Mouse (Mus musculus) stomach, embryonic 15.5 days (tissue): ENCODE results near the gene Prkch. TPM values are rescaled to one million over a fixed set of nuclear protein-coding genes. Genes with fewer than 3 reads are reported as not detected.

ENCODE experiments used
- ATAC-seq: fragments of 200-750 bp; cut with Nextera tagmentation; 2 replicates; pipeline ENCODE4 v1.8.0; 2017; ENCODE audit warnings: low read depth, moderate number of reproducible peaks, moderate TSS enrichment; ENCODE audit not compliant: insufficient read depth, low FRiP score
- H3K27ac ChIP-seq: fragments of 300-500 bp; sonication (generic); 2 replicates; pipeline ENCODE4 v1.5.1; 2015; ENCODE audit warnings: mild to moderate bottlenecking, inconsistent platforms
- H3K27me3 ChIP-seq: fragments of 300-500 bp; sonication (generic); replicated peaks from 2 replicates; pipeline ENCODE4 v1.6.1; 2015; ENCODE audit warnings: inconsistent platforms
- H3K36me3 ChIP-seq: fragments of 300-500 bp; sonication (generic); 2 replicates; pipeline ENCODE4 v1.6.1; 2015; ENCODE audit warnings: inconsistent platforms
- H3K4me1 ChIP-seq: fragments of 300-500 bp; sonication (generic); 2 replicates; pipeline ENCODE4 v1.6.1; 2015; ENCODE audit warnings: inconsistent platforms
- H3K4me2 ChIP-seq: fragments of 300-500 bp; sonication (generic); 2 replicates; pipeline ENCODE4 v1.6.1; 2015; ENCODE audit warnings: mild to moderate bottlenecking, inconsistent platforms
- H3K4me3 ChIP-seq: fragments of 300-500 bp; sonication (generic); replicated peaks from 2 replicates; pipeline ENCODE4 v1.5.1; 2015; ENCODE audit warnings: inconsistent platforms
- H3K9ac ChIP-seq: fragments of 300-500 bp; sonication (generic); 2 replicates; pipeline ENCODE4 v1.6.1; 2015; ENCODE audit warnings: inconsistent platforms
- H3K9me3 ChIP-seq: fragments of 300-500 bp; sonication (generic); 2 replicates; pipeline ENCODE4 v1.6.1; 2016; ENCODE audit warnings: inconsistent platforms
- WGBS: fragments of 180-500 bp; shearing (Covaris S2); methylation state at CpG from one replicate; pipeline ENCODE4 v1.1.7; 2015; 5-methylcytosine and 5-hydroxymethylcytosine counted together
- polyA plus RNA-seq: library from polyadenylated mRNA; unstranded; fragments of >200 nt; fragmentation: Nextera tagmentation; extraction: Ambion mirVana; gene quantifications from 2 replicates; pipeline ENCODE4 v1.2.1, GENCODE M21; 2015

Prkch gene
- polyA plus RNA-seq, 1 experiment from 2014 or later = 11.9 TPM

- H3K9ac ChIP-seq = no peak overlapping the region
- no peaks in the 10 kb centered on the region for H3K36me3 ChIP-seq
- H3K4me2 ChIP-seq = no peak overlapping the region
- H3K27ac ChIP-seq = no peak overlapping the region
- no peaks in the 10 kb centered on the region for H3K27me3 ChIP-seq
- no peak for ATAC-seq
- WGBS = 42% methylated on average over 7 of the region's 7 CpGs
- H3K4me1 ChIP-seq = 0 out of 2 replicates have a peak, but pooled peaks cover 6% of the 10 kb centered on the region
- no peak overlapping the region for H3K4me3 ChIP-seq
- H3K9me3 ChIP-seq = no peaks in the 10 kb centered on the region
Measured at GRCm38 (mm10) chr12:73705097-73705690, 120.6 kb downstream of the Prkch start.

DNA sequence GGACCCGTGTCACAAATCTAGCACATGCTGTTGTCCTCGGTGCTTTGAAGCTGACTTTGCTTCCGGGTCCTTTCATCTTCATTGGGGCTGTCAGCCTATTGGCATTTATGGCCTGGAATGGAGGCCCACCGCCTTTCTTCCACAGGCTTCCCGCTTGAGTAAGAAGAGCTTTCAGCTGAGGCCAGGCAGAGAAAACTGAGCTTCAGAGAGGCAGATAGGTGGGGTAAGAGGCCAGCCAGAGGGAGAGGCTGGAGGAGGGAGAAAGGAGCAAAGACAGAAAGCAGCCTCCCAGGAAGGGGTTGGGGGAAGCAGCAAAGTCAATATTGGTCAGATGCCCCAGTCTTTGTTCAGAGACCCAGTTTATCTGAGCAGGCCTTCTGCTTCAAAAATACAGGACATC is 123.9 kb downstream of the Prkch start:
- 27% methylated on average over 5 of the region's 5 CpGs for whole genome bisulfite sequencing
- H3K4me1 ChIP-seq = 0 out of 2 replicates have a peak, but pooled peaks cover 6% of the 10 kb centered on the region
- H3K4me2 ChIP-seq = no peak overlapping the region
- no peak overlapping the region for H3K4me3 ChIP-seq
- 0 out of 2 replicates have a peak overlapping the region, but pooled peaks have one; percentile 21 for H3K27ac ChIP-seq
- no peaks in the 10 kb centered on the region for H3K9me3 ChIP-seq
- ATAC-seq = no peak
- no peaks in the 10 kb centered on the region for H3K27me3 ChIP-seq
- no peak overlapping the region for H3K9ac ChIP-seq
- no peaks in the 10 kb centered on the region for H3K36me3 ChIP-seq

- no peaks in the 10 kb centered on the region for H3K27me3 ChIP-seq
- H3K4me1 ChIP-seq = 0 out of 2 replicates have a peak, but pooled peaks cover 6% of the 10 kb centered on the region
- WGBS = 16% methylated on average over 8 of the region's 8 CpGs
- H3K4me2 ChIP-seq = no peak overlapping the region
- H3K4me3 ChIP-seq = no peak overlapping the region
- H3K9ac ChIP-seq = no peak overlapping the region
- no peaks in the 10 kb centered on the region for H3K9me3 ChIP-seq
- 0 out of 2 replicates have a peak, but pooled peaks have one; percentile 71 for ATAC-seq
- H3K27ac ChIP-seq = 0 out of 2 replicates have a peak overlapping the region, but pooled peaks have one; percentile 21
- no peaks in the 10 kb centered on the region for H3K36me3 ChIP-seq
Measured at GRCm38 (mm10) chr12:73708920-73709319, 124.3 kb downstream of the Prkch start.

- ATAC-seq = no peak
- WGBS = 72% methylated on average over 5 of the region's 5 CpGs
- H3K27ac ChIP-seq = no peak overlapping the region
Measured at GRCm38 (mm10) chr12:73710846-73711245, 126.2 kb downstream of the Prkch start.

DNA sequence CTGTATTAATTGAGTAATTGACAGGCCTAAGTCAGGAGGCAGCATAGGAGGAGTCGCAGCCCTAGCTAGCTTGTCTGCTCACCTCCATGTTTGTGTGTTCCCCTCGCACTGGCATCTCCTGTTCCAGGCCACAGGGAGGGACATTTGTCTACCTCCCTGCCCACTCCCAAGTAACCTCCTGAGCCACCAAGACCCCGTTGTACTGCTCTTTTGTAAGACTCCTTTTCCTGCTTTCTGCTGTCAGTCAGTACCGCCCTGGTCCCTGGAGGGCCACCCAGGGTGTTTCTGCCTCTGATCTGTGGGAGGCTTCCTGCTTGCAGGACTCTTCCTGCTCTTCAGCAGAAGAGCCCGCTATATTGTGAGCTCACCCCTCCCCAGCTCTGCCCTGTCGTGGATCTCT is 127.5 kb downstream of the Prkch start:
- 51% methylated on average over 6 of the region's 6 CpGs for WGBS
- Histone ChIP-seq H3K9me3 (no peaks in the 10 kb centered on the region), H3K4me3 (no peak overlapping the region)

More at GRCm38 (mm10) chr12:73710846-73711245, 126.2 kb downstream of the Prkch start:
- no peaks in the 10 kb centered on the region for H3K9me3 ChIP-seq
- no peak overlapping the region for H3K4me3 ChIP-seq
- H3K4me1 ChIP-seq = 0 out of 2 replicates have a peak, but pooled peaks cover 6% of the 10 kb centered on the region
- H3K4me2 ChIP-seq = no peak overlapping the region
- H3K27me3 ChIP-seq = no peaks in the 10 kb centered on the region
- H3K9ac ChIP-seq = no peak overlapping the region
- H3K36me3 ChIP-seq = no peaks in the 10 kb centered on the region

DNA sequence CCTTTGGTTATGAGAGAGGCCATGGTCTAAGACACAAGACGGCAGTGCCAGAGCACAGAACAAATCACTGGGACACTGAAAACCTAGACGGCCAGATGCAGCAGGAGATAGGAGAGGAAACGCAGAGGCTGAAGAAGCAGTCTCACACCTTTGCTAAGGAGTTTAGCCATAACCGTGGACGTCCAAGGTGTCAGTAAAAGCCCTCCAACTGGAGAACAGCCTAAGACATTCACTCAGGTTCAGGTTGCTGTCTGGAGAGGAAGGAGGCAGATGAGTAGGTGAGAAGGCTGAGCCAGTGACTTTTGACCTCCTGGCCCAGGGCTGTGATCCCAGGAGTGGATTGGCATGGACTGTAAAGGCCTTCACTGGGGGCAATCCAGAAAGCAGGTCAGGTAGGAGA is 130.0 kb downstream of the Prkch start:
- no peak for ATAC-seq
- H3K27me3 ChIP-seq = no peaks in the 10 kb centered on the region
- H3K27ac ChIP-seq = no peak overlapping the region
- no peak overlapping the region for H3K4me2 ChIP-seq
- no peaks in the 10 kb centered on the region for H3K4me1 ChIP-seq
- 87% methylated on average over 5 of the region's 5 CpGs for WGBS
- H3K9me3 ChIP-seq = no peaks in the 10 kb centered on the region
- no peak overlapping the region for H3K4me3 ChIP-seq
- no peaks in the 10 kb centered on the region for H3K36me3 ChIP-seq
- no peak overlapping the region for H3K9ac ChIP-seq

More for the DNA sequence above, 127.5 kb downstream of the Prkch start:
- H3K27me3 ChIP-seq = no peaks in the 10 kb centered on the region
- ATAC-seq = no peak
- no peak overlapping the region for H3K27ac ChIP-seq
- H3K4me1 ChIP-seq = 0 out of 2 replicates have a peak, but pooled peaks cover 6% of the 10 kb centered on the region
- no peak overlapping the region for H3K4me2 ChIP-seq
- H3K9ac ChIP-seq = no peak overlapping the region
- H3K36me3 ChIP-seq = no peaks in the 10 kb centered on the region

- Histone ChIP-seq H3K27me3 (no peaks in the 10 kb centered on the region), H3K9ac (no peak overlapping the region), H3K36me3 (no peaks in the 10 kb centered on the region), H3K4me3 (no peak overlapping the region), H3K9me3 (no peaks in the 10 kb centered on the region), H3K4me1 (no peaks in the 10 kb centered on the region), H3K27ac (no peak overlapping the region), H3K4me2 (no peak overlapping the region)
- WGBS = 93% methylated on average over 2 of the region's 2 CpGs
- ATAC-seq = no peak
Measured at GRCm38 (mm10) chr12:73715331-73715730, 130.7 kb downstream of the Prkch start.

DNA sequence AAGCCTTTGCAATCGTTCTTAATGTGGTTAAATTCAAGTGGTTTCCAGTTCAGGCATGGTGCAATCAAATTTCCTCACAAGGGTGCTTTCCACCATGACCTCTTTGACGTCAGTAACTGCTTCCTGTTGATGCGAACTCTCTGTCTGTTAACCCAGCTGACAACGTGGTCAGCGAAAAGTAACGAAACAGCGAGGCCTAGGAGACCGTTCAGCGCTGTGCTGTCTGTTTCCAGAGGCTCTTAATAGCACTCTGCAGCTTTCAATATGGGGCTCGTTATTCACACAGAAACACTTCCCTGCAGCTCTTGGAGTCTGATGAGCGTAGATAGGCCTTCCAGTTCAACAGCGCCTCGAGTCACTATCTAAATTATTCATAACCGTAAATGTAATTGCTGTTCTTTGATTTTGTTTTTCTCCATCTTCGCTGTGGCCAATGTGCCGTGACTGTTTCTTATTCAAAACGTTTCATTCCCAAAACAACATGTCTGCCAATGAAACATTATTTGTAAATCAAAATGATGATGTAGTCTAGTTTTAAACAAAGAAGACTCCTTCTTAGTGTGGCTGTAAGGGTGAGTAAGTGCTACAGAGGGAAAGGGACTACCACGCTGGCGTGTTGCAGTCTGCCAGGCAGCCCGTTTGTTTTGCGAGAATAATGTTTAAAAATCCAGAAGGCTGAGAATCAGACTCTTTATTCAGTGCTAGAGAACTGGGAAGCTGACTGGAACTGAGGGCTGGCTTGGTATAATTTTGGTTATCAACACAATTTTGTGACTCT is 131.5 kb downstream of the Prkch start:
- WGBS = 75% methylated on average over 21 of the region's 21 CpGs
- H3K9me3 ChIP-seq = no peaks in the 10 kb centered on the region
- no peaks in the 10 kb centered on the region for H3K36me3 ChIP-seq
- H3K4me1 ChIP-seq = no peaks in the 10 kb centered on the region
- no peak for ATAC-seq
- no peak overlapping the region for H3K9ac ChIP-seq
- H3K4me3 ChIP-seq = no peak overlapping the region
- H3K4me2 ChIP-seq = no peak overlapping the region
- H3K27me3 ChIP-seq = no peaks in the 10 kb centered on the region
- H3K27ac ChIP-seq = no peak overlapping the region

DNA sequence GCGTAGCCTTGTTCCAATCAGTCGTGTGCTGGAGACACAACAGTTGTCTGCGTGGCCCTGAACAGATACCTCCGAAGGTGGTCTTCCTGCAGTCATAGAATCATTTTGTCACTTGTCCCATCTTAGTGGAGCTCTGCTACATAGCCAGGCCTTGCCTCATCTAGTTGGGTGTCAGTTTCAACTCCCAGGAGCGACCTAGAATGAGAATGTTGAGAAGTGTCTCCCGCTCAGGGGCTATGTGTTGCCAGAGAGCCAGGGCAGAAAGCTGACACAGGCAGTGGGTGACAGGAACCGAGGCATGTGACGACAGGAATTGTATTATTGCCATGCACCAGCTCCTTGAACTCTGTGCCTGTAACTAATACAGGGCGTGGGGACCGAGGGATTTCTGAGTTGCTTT is 133.4 kb downstream of the Prkch start:
- Histone ChIP-seq H3K9me3 (no peaks in the 10 kb centered on the region), H3K9ac (no peak overlapping the region), H3K4me2 (no peak overlapping the region), H3K36me3 (no peaks in the 10 kb centered on the region), H3K4me1 (no peaks in the 10 kb centered on the region), H3K4me3 (no peak overlapping the region), H3K27ac (no peak overlapping the region), H3K27me3 (no peaks in the 10 kb centered on the region)
- no peak for ATAC-seq
- WGBS = 87% methylated on average over 10 of the region's 10 CpGs

DNA sequence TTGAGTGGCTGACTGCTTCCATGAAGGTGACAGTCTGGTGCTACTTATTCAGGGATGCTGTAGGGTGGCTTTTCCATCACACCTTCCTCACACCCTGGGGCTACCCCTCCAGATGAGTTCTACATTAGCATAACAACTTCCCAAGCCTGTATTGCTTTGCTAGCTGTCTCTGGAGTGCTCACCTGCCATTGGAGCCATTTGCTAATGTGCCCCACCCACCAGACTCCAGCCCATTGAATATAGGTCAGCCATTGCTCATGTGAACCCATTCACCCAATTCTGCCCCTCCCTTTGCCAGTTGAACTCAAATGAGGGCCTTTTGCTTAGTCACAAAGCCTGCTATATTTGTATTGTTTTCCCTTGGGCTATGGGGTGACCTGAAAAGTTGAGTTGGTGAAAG is 135.2 kb downstream of the Prkch start:
- H3K36me3 ChIP-seq = no peaks in the 10 kb centered on the region
- no peaks in the 10 kb centered on the region for H3K27me3 ChIP-seq
- H3K4me2 ChIP-seq = no peak overlapping the region
- H3K27ac ChIP-seq = no peak overlapping the region
- no peaks in the 10 kb centered on the region for H3K9me3 ChIP-seq
- no peak overlapping the region for H3K4me3 ChIP-seq
- no peak overlapping the region for H3K9ac ChIP-seq
- ATAC-seq = no peak
- no peaks in the 10 kb centered on the region for H3K4me1 ChIP-seq

DNA sequence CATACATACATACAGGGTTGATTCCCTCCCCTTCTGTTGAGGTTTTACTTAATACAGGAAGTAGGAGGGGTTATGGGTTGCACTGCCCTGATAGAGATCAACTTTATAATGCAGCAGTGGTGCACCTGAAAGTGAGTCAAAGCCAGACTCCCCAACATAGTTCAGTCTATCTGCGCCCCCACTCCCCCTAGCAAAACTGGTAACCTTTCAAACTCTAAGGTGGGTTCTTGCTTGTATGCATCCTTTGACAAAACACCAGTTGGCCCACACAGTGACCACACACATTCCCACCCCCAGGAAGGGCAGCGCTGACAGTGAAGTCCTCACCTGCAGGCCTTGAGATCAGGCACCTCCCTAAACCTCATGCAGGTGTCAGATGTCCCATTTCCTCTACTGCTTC is 135.9 kb downstream of the Prkch start:
- no peak overlapping the region for H3K4me2 ChIP-seq
- WGBS = 83% methylated on average over 2 of the region's 2 CpGs
- no peaks in the 10 kb centered on the region for H3K27me3 ChIP-seq
- H3K4me3 ChIP-seq = no peak overlapping the region
- no peak overlapping the region for H3K27ac ChIP-seq
- no peaks in the 10 kb centered on the region for H3K4me1 ChIP-seq
- H3K36me3 ChIP-seq = no peaks in the 10 kb centered on the region
- ATAC-seq = no peak
- no peaks in the 10 kb centered on the region for H3K9me3 ChIP-seq
- no peak overlapping the region for H3K9ac ChIP-seq

DNA sequence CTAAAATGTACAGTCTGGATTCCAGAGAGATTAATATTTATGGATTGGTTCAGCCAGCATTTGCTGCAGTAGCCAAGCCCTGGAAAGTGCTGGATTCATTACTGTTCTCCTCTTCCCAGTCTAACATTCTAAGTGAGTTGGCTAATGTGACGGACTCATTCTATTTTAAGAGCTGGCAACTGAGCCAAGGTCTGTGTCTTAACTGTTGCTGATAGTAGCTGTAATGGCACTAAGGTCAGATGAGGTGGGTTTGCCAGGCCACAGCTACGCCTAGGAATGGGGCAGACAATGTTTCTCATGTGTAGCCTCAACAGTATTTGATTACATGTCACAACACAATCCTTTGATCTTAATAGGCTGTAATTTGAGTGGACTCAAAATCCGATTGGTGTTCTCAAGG is 137.5 kb downstream of the Prkch start:
- no peak for ATAC-seq
- 78% methylated on average over 3 of the region's 3 CpGs for WGBS
- H3K27me3 ChIP-seq = no peaks in the 10 kb centered on the region

More for the DNA sequence above, 137.5 kb downstream of the Prkch start:
- Histone ChIP-seq H3K4me2 (no peak overlapping the region), H3K27ac (no peak overlapping the region), H3K9me3 (no peaks in the 10 kb centered on the region), H3K9ac (no peak overlapping the region), H3K4me1 (no peaks in the 10 kb centered on the region), H3K4me3 (no peak overlapping the region), H3K36me3 (no peaks in the 10 kb centered on the region)
